8 mouse cellular contexts compared by ENCODE assay signal in the genomic region with DNA sequence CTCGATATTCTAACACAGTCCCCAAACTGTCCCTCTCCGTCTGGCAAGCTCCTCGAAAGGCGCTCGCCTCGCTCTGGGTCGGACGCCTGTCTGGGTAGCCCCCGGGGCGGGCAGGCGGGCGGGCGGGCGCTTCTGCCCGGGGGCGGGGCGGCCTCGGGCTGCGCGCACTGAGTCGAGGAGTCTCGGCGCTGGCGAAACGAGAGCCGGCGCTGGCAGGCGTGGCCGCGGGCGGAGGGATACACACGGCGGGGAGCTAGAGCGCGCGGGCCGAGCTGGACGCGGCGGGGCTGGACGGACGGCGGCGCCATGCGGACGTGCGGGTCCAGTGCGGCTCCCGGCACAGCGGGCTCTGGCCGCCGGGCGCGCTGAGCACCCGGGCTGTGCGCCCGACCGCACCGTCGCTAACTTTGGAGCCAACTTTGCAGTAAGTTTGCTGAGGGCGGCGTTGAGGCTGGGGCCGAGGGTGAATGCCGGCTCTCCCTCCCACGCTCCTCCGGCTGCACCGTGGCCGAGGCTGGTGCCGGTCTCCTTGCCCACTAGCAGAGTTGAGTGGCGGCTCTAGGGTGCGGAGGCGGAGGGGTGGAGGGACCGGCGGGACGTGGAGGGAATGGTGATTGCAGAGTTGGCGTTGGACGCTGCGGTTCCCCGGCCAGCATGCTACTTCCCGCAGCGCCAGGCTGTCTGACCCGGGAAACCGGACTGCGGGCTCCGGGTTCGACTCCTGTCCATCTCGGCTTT. TPM values are rescaled to one million over a fixed set of nuclear protein-coding genes. Genes with fewer than 3 reads are reported as not detected.
A peak's percentile ranks its signal among the peaks of the same experiment; 100 is the strongest.
DNase-seq lines count a peak whose midpoint lies in the region; ATAC-seq and TF ChIP-seq lines count a peak whose summit lies in the region.

No protein-coding gene starts in this region.

- H3K4me2 ChIP-seq in liver, embryonic 15.5 days = peak overlapping the region; percentile 58
- peak overlapping the region; percentile 92 for H3K4me2 ChIP-seq in neural tube, embryonic 13.5 days

- no peak for TF ChIP-seq CTCF in cerebellum, adult 2 months (IDR thresholded peaks at IDR 0.05; ENCODE audit: borderline replicate concordance, insufficient read depth, low read depth, low read length)

- H3K9ac ChIP-seq in liver, embryonic 15.5 days = peak overlapping the region; percentile 22
- H3K9ac ChIP-seq in neural tube, embryonic 13.5 days = peak overlapping the region; percentile 79

- H3K9me3 ChIP-seq in liver, embryonic 15.5 days (replicated peaks) = no peaks in the 10 kb centered on the region
- H3K9me3 ChIP-seq in neural tube, embryonic 13.5 days = no peaks in the 10 kb centered on the region

- no peaks in the 10 kb centered on the region for H3K36me3 ChIP-seq in liver, embryonic 15.5 days (replicated peaks)
- no peaks in the 10 kb centered on the region for H3K36me3 ChIP-seq in neural tube, embryonic 13.5 days

- DNase-seq in ES-CJ7 (ENCODE audit: low read depth, low spot score) = peak; percentile 89
- DNase-seq in cerebellum, adult 2 months = peak; percentile 94
- DNase-seq in heart, postnatal 36 days = peak; percentile 90 to 92
- peak; percentile 84 to 87 for DNase-seq in layer of hippocampus, adult 18-20 months (ENCODE audit: low spot score in 2 of 2)
- DNase-seq in thymus, postnatal 0 days (ENCODE audit: low spot score) = peak; percentile 9

- under 1% methylated on average over 87 of the region's 87 CpGs for WGBS in cerebellum, adult 2 months
- WGBS in liver, embryonic 15.5 days (ENCODE audit: insufficient replicate concordance) = under 1% methylated on average over 87 of the region's 87 CpGs
- under 1% methylated on average over 87 of the region's 87 CpGs for WGBS in neural tube, embryonic 13.5 days

- H3K4me3 ChIP-seq in cerebellum, adult 2 months (replicated peaks; ENCODE audit: insufficient read depth, low read depth, low read length) = peak overlapping the region; percentile 95
- H3K4me3 ChIP-seq in liver, embryonic 15.5 days (replicated peaks) = peak overlapping the region; percentile 58
- peak overlapping the region; percentile 82 for H3K4me3 ChIP-seq in neural tube, embryonic 13.5 days

- peak; percentile 60 for ATAC-seq in frontal cortex, adult (ENCODE audit: low TSS enrichment)
- peak; percentile 84 for ATAC-seq in liver, embryonic 15.5 days (ENCODE audit: insufficient read depth)
- ATAC-seq in neural tube, embryonic 13.5 days (ENCODE audit: low read depth) = peak; percentile 77

- H3K27me3 ChIP-seq in cerebellum, adult 2 months (ENCODE audit: control insufficient read depth, insufficient read depth, low read length) = no peaks in the 10 kb centered on the region
- H3K27me3 ChIP-seq in liver, embryonic 15.5 days = peaks cover 66% of the 10 kb centered on the region
- H3K27me3 ChIP-seq in neural tube, embryonic 13.5 days = no peaks in the 10 kb centered on the region

- intact Hi-C loops in heart, postnatal 36 days (cut with DNase I) = loop anchor here (1.0 to 10.0 kb wide), 5 partner anchors 23 to 593 kb away; no protein-coding TSS in a partner anchor

- no peak for TF ChIP-seq POLR2A in cerebellum, adult 2 months (IDR thresholded peaks at IDR 0.05; ENCODE audit: borderline replicate concordance, insufficient read depth, low read length)

- H3K4me1 ChIP-seq in cerebellum, adult 2 months (ENCODE audit: control insufficient read depth, insufficient read depth, low read length) = peaks cover 13% of the 10 kb centered on the region
- no peaks in the 10 kb centered on the region for H3K4me1 ChIP-seq in liver, embryonic 15.5 days (replicated peaks)
- H3K4me1 ChIP-seq in neural tube, embryonic 13.5 days (replicated peaks) = peaks cover 30% of the 10 kb centered on the region

- peak overlapping the region; percentile 2; the same call in 1 of the 2 replicates for H3K27ac ChIP-seq in cerebellum, adult 2 months (ENCODE audit: insufficient read depth, low read length)
- H3K27ac ChIP-seq in liver, embryonic 15.5 days (replicated peaks) = peak overlapping the region; percentile 51
- peak overlapping the region; percentile 86 for H3K27ac ChIP-seq in neural tube, embryonic 13.5 days (replicated peaks)

RNA-seq across cellular contexts. Expression of gene Fat1, which starts 2.8 kb away (rescaled TPM):
- 106 and 120 TPM in 2 replicates for polyA plus RNA-seq in cerebellum, adult 2 months (2012; rRNA removed)
- total RNA-seq in heart, postnatal 36 days (2021) = 10 to 100 TPM; 14.9 to 19.2 TPM
- total RNA-seq in layer of hippocampus, adult 18-20 months (2021) = 10 to 100 TPM; 19.5 to 23.1 TPM
- polyA plus RNA-seq in liver, embryonic 15.5 days (2015; fragmentation: Nextera tagmentation; extraction: Ambion mirVana) = 0.91 and 1.2 TPM in 2 replicates
- 11.9 and 12.1 TPM in 2 replicates for polyA plus RNA-seq in neural tube, embryonic 13.5 days (2015; fragmentation: Nextera tagmentation; extraction: Ambion mirVana)
- polyA plus RNA-seq in thymus, postnatal 0 days (2015; fragmentation: Nextera tagmentation; extraction: Ambion mirVana) = 2.3 TPM in 2 replicates

Comparison
In these comparisons a context has a peak if more than half of its experiments do, and no peak if none do; other contexts are left out.
1. Peak in every context shown above with its lines: DNase-seq, ATAC-seq, H3K4me3 ChIP-seq and H3K27ac ChIP-seq.
2. DNase-seq: peak in every context shown above with its lines; median percentile 94 in cerebellum, adult 2 months; 91 in heart, postnatal 36 days; 89 in ES-CJ7; 86 in layer of hippocampus, adult 18-20 months; 9 in thymus, postnatal 0 days.
3. H3K27ac ChIP-seq: peak in every context shown above with its lines; median percentile 86 in neural tube, embryonic 13.5 days; 51 in liver, embryonic 15.5 days; 2 in cerebellum, adult 2 months.